Mouse (Mus musculus): Measurements from ENCODE around the gene Mark3. TPM values are rescaled to one million over a fixed set of nuclear protein-coding genes. Genes with fewer than 3 reads are reported as not detected.

Mark3 gene
- polyA plus RNA-seq, 1 experiment: 42.1 TPM

DNA sequence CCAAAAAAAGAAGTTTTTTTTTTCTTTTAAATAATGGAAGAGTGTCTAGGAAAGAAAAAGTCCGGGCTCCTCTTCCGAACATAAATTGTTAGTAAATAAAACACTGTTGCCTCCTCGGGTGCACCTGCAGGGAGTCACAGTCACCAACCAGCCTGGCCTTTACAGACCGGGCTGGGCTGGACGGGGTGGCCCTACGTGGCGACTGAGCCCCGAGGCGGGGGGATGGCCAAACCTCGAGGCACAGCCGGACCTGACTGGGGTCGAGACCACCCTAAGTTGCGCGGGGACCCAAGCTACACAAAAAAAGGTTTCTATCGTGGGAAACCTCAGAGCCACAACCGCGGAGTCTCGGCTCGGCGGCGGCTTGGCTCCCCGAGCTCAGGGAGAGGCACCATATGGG is 37.0 kb upstream of the Mark3 start:
- H3K27me3 ChIP-seq (ENCODE audit: control insufficient read depth, insufficient read depth, insufficient read length): no peaks in the 10 kb centered on the region
- peaks cover 30% of the 10 kb centered on the region for H3K36me3 ChIP-seq (ENCODE audit: control insufficient read depth, insufficient read depth)
- no peak for TF ChIP-seq E2F4 (IDR thresholded peaks at IDR 0.05; ENCODE audit: insufficient read depth)
- TF ChIP-seq SRF (IDR thresholded peaks at IDR 0.05; ENCODE audit: control insufficient read depth, insufficient read length, low read depth): no peak
- no peak for TF ChIP-seq CEBPB (IDR thresholded peaks at IDR 0.05; ENCODE audit: insufficient read depth, poor library complexity, severe bottlenecking)
- TF ChIP-seq POLR2AphosphoS2 (IDR thresholded peaks at IDR 0.05; ENCODE audit: insufficient read length, low read depth): no peak
- TF ChIP-seq TCF12 (IDR thresholded peaks at IDR 0.05; ENCODE audit: insufficient read depth, poor library complexity, severe bottlenecking): no peak
- TF ChIP-seq TCF3 (IDR thresholded peaks at IDR 0.05; ENCODE audit: insufficient read length, low read depth): no peak
- no peak for TF ChIP-seq MAX (IDR thresholded peaks at IDR 0.05; ENCODE audit: low read depth)
- TF ChIP-seq MYOD1 (IDR thresholded peaks at IDR 0.05; ENCODE audit: control insufficient read depth in 1 of 3, insufficient read length in 2 of 3, low read depth in 2 of 3): no peak
- no peak for TF ChIP-seq POLR2A (IDR thresholded peaks at IDR 0.05; ENCODE audit: insufficient read length, low read depth)
- no peak for TF ChIP-seq USF1 (IDR thresholded peaks at IDR 0.05; ENCODE audit: low read depth)
- no peak for TF ChIP-seq MYOG (IDR thresholded peaks at IDR 0.05; ENCODE audit: control insufficient read depth in 1 of 3, insufficient read depth in 1 of 3, insufficient read length in 2 of 3, low read depth in 2 of 3)
- TF ChIP-seq REST (IDR thresholded peaks at IDR 0.05; ENCODE audit: insufficient read depth, insufficient read length): no peak
- H3K4me3 ChIP-seq: peak overlapping the region; percentile 79
- peak overlapping the region; percentile 87 for H3ac ChIP-seq (ENCODE audit: control insufficient read depth, insufficient read length)
- H3K79me2 ChIP-seq (ENCODE audit: control insufficient read depth, insufficient read depth): peaks cover 38% of the 10 kb centered on the region
- peak overlapping the region; percentile 92 for H3K4me2 ChIP-seq (ENCODE audit: low read depth)

DNA sequence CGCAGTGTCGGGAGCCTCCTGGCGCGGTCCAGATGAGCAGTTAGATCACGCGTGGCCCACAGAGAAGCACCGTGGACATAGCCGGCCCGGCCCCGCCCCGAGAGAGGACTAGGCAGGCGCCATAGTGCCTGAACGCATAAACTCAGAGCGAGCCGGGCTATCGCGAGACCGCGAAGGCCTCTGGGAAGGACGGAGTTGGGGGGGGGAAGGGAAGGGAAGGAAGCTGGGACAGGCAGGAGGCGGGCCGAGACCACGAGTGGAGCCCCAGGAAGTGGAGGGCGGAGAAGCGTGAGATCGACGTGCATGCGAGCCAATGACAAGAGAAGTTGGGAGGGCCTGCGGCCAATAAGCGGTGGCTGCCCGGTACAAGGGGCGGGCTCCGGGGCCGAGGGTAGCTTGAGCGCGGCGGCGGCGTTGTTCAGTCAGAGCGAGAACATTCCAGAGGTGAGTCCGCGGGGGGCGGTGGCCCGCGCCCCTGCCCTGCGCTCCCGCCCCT is 36.5 kb upstream of the Mark3 start, which contains the start of gene Eif5:
TSS of gene Eif5 (plus strand) at position 221 of the 496 bp plus-strand sequence.
- Histone ChIP-seq H3ac (ENCODE audit: control insufficient read depth, insufficient read length) (peak within 1 kb of the TSS; percentile 87), H3K36me3 (ENCODE audit: control insufficient read depth, insufficient read depth) (peaks cover 35% of the 10 kb centered on the region), H3K79me2 (ENCODE audit: control insufficient read depth, insufficient read depth) (peaks cover 39% of the 10 kb centered on the region), H3K4me2 (ENCODE audit: low read depth) (peak within 1 kb of the TSS; percentile 92), H3K4me3 (peak within 1 kb of the TSS; percentile 79), H3K27me3 (ENCODE audit: control insufficient read depth, insufficient read depth, insufficient read length) (no peaks in the 10 kb centered on the region)
- TF ChIP-seq CEBPB (IDR thresholded peaks at IDR 0.05; ENCODE audit: insufficient read depth, poor library complexity, severe bottlenecking): no peak
- peak; percentile 78 for TF ChIP-seq POLR2AphosphoS2 (IDR thresholded peaks at IDR 0.05; ENCODE audit: insufficient read length, low read depth)
- TF ChIP-seq REST (IDR thresholded peaks at IDR 0.05; ENCODE audit: insufficient read depth, insufficient read length): no peak
- peak; percentile 68 for TF ChIP-seq POLR2A (IDR thresholded peaks at IDR 0.05; ENCODE audit: insufficient read length, low read depth)

DNA sequence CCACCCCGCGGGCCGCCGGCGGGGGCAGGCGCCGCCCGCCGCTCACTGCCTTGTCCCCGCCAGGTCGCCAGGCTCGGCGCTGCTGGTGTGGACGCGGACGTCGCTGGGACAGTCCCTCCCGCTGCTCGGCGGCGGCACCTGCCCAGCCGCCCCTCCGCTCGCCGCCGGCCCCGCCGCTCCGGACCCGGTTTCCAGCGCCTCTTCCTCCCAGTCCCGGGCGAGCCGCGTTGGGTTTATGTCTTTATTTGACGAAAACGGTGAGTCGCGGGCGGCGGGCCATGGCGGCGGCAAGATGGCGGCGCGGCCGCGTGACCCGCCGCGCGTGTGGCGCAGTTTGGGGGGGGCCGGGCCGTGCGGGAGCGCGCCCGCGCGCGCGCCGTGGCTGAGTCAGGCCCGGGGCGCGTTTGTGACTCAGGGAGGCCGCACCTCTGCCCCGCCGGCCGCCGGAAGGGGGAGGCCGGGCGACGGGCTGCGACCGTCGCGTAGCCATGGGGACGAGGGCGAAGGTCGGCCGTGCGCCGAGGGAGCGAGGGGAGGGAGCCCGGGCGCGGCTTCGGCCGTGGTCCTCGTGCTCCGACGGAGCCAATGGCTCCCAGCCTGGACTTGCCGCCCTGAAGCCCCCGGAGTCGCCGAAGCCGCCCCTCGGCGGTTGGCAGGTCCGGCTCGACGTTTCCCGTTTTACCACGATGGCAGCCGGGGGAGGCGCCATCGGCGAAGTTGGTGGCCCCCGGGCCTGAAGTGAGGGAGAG is 35.9 kb upstream of the Mark3 start:
- no peaks in the 10 kb centered on the region for H3K27me3 ChIP-seq (ENCODE audit: control insufficient read depth, insufficient read depth, insufficient read length)
- peaks cover 46% of the 10 kb centered on the region for H3K79me2 ChIP-seq (ENCODE audit: control insufficient read depth, insufficient read depth)
- peak overlapping the region; percentile 79 for H3K4me3 ChIP-seq
- peak overlapping the region; percentile 87 for H3ac ChIP-seq (ENCODE audit: control insufficient read depth, insufficient read length)
- TF ChIP-seq POLR2AphosphoS2 (IDR thresholded peaks at IDR 0.05; ENCODE audit: insufficient read length, low read depth): no peak
- TF ChIP-seq TCF3 (IDR thresholded peaks at IDR 0.05; ENCODE audit: insufficient read length, low read depth): no peak
- no peak for TF ChIP-seq E2F4 (IDR thresholded peaks at IDR 0.05; ENCODE audit: insufficient read depth)
- no peak for TF ChIP-seq POLR2A (IDR thresholded peaks at IDR 0.05; ENCODE audit: insufficient read length, low read depth)
- TF ChIP-seq USF1 (IDR thresholded peaks at IDR 0.05; ENCODE audit: low read depth): peak; percentile 2
- no peak for TF ChIP-seq TCF12 (IDR thresholded peaks at IDR 0.05; ENCODE audit: insufficient read depth, poor library complexity, severe bottlenecking)
- no peak for TF ChIP-seq REST (IDR thresholded peaks at IDR 0.05; ENCODE audit: insufficient read depth, insufficient read length)
- TF ChIP-seq MAX (IDR thresholded peaks at IDR 0.05; ENCODE audit: low read depth): no peak
- H3K4me2 ChIP-seq (ENCODE audit: low read depth): peak overlapping the region; percentile 68
- peaks cover 41% of the 10 kb centered on the region for H3K36me3 ChIP-seq (ENCODE audit: control insufficient read depth, insufficient read depth)

DNA sequence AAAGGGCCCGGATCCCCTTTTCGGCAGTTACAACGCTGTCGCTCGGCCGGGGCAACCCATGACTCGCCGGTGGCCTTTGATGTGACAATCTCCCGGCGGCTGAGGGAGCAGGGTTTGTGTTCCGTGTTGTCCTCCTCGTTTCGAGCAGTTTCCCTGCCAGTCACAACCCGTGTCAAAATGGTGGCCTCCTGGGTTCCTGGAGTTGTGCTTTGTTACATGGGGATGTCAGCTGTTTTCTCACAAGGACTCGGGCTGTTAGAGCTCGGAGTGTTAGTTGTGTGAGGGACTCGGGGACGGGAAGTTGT is 35.3 kb upstream of the Mark3 start:
- Histone ChIP-seq H3K27me3 (ENCODE audit: control insufficient read depth, insufficient read depth, insufficient read length) (no peaks in the 10 kb centered on the region), H3K4me3 (peak overlapping the region; percentile 79), H3ac (ENCODE audit: control insufficient read depth, insufficient read length) (peak overlapping the region; percentile 87), H3K36me3 (ENCODE audit: control insufficient read depth, insufficient read depth) (peaks cover 44% of the 10 kb centered on the region), H3K79me2 (ENCODE audit: control insufficient read depth, insufficient read depth) (peaks cover 49% of the 10 kb centered on the region), H3K4me2 (ENCODE audit: low read depth) (peak overlapping the region; percentile 68)
- TF ChIP-seq MYOD1 (IDR thresholded peaks at IDR 0.05; ENCODE audit: control insufficient read depth in 1 of 3, insufficient read length in 2 of 3, low read depth in 2 of 3) (no peak), TCF12 (IDR thresholded peaks at IDR 0.05; ENCODE audit: insufficient read depth, poor library complexity, severe bottlenecking) (no peak), REST (IDR thresholded peaks at IDR 0.05; ENCODE audit: insufficient read depth, insufficient read length) (no peak), TCF3 (IDR thresholded peaks at IDR 0.05; ENCODE audit: insufficient read length, low read depth) (no peak), CEBPB (IDR thresholded peaks at IDR 0.05; ENCODE audit: insufficient read depth, poor library complexity, severe bottlenecking) (no peak), MYOG (IDR thresholded peaks at IDR 0.05; ENCODE audit: control insufficient read depth in 1 of 3, insufficient read depth in 1 of 3, insufficient read length in 2 of 3, low read depth in 2 of 3) (no peak), USF1 (IDR thresholded peaks at IDR 0.05; ENCODE audit: low read depth) (no peak), E2F4 (IDR thresholded peaks at IDR 0.05; ENCODE audit: insufficient read depth) (no peak), MAX (IDR thresholded peaks at IDR 0.05; ENCODE audit: low read depth) (no peak), POLR2A (IDR thresholded peaks at IDR 0.05; ENCODE audit: insufficient read length, low read depth) (no peak), SRF (IDR thresholded peaks at IDR 0.05; ENCODE audit: control insufficient read depth, insufficient read length, low read depth) (no peak), POLR2AphosphoS2 (IDR thresholded peaks at IDR 0.05; ENCODE audit: insufficient read length, low read depth) (no peak)

DNA sequence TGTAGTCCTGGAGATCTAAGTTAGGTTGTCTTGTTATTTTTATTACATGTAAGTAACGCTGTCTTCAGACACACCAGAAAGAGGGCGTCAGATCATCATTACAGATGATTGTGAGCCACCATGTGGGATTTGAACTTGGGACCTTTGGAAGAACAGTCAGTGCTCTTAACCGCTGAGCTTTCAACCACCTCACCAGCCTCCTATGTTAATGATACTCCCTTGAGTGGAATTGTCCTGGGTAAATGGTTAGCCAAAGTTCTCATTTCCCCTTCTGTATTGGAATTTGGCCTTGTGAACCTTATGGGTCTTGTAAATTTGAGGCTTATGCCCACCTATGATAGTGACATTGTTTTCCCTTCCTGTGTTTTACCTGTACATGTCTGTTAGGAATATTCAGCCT is 27.3 kb upstream of the Mark3 start:
- no peaks in the 10 kb centered on the region for H3K27me3 ChIP-seq (ENCODE audit: control insufficient read depth, insufficient read depth, insufficient read length)
- peaks cover 12% of the 10 kb centered on the region for H3K79me2 ChIP-seq (ENCODE audit: control insufficient read depth, insufficient read depth)
- TF ChIP-seq POLR2AphosphoS2 (IDR thresholded peaks at IDR 0.05; ENCODE audit: insufficient read length, low read depth) (no peak), CEBPB (IDR thresholded peaks at IDR 0.05; ENCODE audit: insufficient read depth, poor library complexity, severe bottlenecking) (no peak), POLR2A (IDR thresholded peaks at IDR 0.05; ENCODE audit: insufficient read length, low read depth) (no peak), TCF3 (IDR thresholded peaks at IDR 0.05; ENCODE audit: insufficient read length, low read depth) (no peak), REST (IDR thresholded peaks at IDR 0.05; ENCODE audit: insufficient read depth, insufficient read length) (no peak), MYOG (IDR thresholded peaks at IDR 0.05; ENCODE audit: control insufficient read depth in 1 of 3, insufficient read depth in 1 of 3, insufficient read length in 2 of 3, low read depth in 2 of 3) (no peak), E2F4 (IDR thresholded peaks at IDR 0.05; ENCODE audit: insufficient read depth) (no peak), MYOD1 (IDR thresholded peaks at IDR 0.05; ENCODE audit: control insufficient read depth in 1 of 3, insufficient read length in 2 of 3, low read depth in 2 of 3) (no peak)
- H3ac ChIP-seq (ENCODE audit: control insufficient read depth, insufficient read length): no peak overlapping the region
- H3K4me3 ChIP-seq: no peak overlapping the region
- H3K36me3 ChIP-seq (ENCODE audit: control insufficient read depth, insufficient read depth): peaks cover 47% of the 10 kb centered on the region
- no peak overlapping the region for H3K4me2 ChIP-seq (ENCODE audit: low read depth)

All from myocyte (in vitro differentiated cells).